Mouse (Mus musculus): ENCODE measurements around the gene Ppp1r15b. TPM values are rescaled to one million over a fixed set of nuclear protein-coding genes. Genes with fewer than 3 reads are reported as not detected.

The Ppp1r15b gene
- total RNA-seq (2017): 119 and 126 TPM in 2 replicates

- peak; percentile 94 for ATAC-seq (ENCODE audit: extremely low read depth, insufficient number of reproducible peaks, low FRiP score, poor library complexity, severe bottlenecking)
These were observed at the start of gene Ppp1r15b for GRCm38 (mm10) chr1:133130638-133131560. TSS of gene Ppp1r15b (plus strand) at chr1:133131143.

- peak; percentile 75 for ATAC-seq (ENCODE audit: extremely low read depth, insufficient number of reproducible peaks, low FRiP score, poor library complexity, severe bottlenecking)
These were observed 47.9 kb upstream of the Ppp1r15b start for GRCm38 (mm10) chr1:133083003-133083546.

DNA sequence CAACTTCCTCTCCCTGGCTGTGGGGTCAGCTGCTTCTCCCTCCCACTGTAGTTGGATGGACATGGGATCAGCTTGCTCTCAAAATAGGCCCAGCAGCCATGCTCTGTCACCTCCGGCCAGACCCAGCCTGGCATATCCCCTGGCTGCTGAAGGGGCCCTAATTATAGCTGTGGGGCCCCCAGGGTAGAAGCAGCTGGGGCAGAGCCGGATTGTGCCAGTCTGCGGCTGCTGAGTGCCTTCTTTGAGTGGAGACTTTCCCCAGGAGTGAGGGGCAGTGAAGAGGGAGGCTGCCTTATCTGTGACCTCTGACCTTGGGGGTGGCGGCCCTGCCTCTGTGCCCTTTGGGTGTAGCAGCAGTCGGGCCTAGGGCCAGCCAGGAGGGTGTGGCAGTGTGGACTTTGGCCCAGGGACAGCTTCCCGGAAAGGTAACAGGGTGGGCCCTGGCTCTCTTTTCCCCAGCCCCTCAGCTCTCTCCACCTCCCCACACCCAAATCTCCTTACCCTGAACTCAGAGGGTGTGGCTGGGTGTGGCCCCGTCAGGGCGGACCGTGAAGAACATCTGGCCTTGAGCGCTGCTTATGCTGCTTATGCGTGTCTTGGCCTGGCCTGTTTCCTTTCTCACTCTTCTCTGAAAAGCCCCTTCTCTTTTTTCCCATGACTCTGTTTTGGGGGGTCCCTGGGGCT is 46.9 kb upstream of the Ppp1r15b start:
- ATAC-seq (ENCODE audit: extremely low read depth, insufficient number of reproducible peaks, low FRiP score, poor library complexity, severe bottlenecking): peak; percentile 33; the same call in 1 of the 2 replicates

DNA sequence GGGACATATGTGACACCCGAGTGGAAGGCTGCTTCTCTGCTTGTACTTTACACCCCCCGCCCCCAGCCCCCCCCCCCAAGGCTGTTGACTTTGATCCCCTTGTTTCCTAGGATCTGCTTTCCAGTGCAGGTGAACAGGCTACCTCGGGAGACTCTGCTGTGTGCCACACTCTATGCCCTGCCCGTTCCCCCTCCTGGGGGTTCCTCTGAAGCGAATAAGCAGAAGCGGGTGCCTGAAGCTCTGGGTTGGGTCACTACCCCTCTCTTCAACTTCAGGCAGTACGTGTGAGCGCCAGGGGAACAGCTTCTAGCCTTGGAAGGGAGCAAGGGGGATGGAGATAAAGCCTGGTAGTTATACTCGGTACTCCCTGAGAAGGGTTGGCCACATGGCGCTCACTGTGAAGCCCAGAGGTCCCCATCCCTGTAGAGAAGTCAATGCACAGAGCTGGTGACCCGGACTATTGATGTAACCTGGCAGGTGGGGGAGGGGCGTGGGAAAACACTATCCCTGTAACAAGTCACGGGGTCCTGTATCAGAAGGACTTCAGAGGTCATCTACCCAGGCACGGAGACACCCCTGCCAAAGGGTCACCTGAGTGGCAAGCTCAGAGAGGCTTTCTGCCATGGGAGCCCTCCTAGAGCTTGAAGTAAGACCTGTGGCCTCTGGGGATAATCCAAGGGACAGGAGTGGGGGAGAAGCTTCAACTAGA is 46.1 kb upstream of the Ppp1r15b start:
- ATAC-seq (ENCODE audit: extremely low read depth, insufficient number of reproducible peaks, low FRiP score, poor library complexity, severe bottlenecking): no peak

DNA sequence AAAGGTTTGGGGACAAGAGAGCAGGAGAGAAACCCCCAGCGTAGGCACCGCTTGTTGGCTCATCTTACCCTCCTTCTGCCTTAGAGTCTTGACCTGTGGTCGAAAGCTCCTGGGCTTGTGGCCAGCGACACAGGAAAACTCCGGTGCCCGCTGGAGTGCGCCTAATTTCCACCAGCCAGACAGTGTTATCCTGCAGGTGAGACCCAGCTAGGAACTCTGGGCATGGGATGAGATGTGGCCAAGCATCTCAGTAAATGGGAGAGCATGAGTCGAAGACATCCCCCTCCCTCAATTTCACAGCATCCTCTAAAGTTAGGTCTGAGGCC is 45.6 kb upstream of the Ppp1r15b start:
- no peak for ATAC-seq (ENCODE audit: extremely low read depth, insufficient number of reproducible peaks, low FRiP score, poor library complexity, severe bottlenecking)

DNA sequence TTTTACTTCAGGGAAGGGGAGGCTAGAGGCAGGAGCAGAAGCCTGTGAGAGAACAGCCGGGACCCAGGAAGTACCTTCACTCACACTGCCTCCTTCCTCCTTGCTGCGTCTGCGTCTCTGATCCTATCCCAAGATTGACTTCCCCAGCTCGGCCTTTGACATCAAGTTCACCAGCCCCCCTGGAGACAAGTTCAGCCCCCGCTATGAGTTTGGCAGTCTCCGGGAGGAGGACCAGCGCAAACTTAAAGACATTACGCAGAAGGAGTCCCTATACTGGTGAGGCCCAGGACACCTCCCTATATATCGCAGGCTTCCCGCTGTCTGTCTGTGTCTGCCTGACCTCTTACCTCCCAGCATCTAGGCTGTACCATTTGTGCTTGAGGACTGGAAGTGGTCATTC is 44.1 kb upstream of the Ppp1r15b start:
- ATAC-seq (ENCODE audit: extremely low read depth, insufficient number of reproducible peaks, low FRiP score, poor library complexity, severe bottlenecking): no peak

DNA sequence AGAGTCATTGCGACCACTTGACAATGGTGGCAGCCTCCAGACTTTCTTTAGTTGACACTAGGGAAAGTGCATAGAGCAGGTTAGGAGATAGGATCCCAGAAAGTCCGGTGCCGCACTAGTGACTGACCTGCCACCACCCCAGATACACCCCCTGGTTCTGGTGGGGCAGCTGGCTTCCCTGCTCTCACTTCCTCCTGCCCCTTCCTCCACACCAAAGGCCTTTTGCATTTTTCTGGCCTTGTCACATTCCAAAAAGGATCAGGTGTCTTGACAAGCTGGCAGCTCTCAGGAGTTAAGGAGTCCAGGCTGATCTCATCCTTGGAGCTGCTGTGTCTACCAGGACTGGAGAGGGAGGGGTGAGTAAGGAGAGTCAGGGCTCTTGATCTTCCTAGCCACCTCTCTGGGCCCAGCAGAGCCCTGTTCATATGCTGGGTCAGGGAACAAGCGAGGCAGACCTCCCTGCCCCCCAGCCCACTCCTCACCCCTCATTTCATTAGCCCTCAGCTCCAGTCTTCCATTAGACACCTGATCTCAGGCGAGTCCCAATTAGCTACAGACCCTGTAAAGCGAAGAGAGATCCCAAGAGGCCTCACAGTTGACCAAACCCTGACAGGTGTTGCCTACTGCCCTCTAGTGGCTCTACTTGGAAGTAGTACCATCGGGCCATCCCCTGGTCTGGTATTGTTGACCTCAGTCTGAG is 43.6 kb upstream of the Ppp1r15b start:
- ATAC-seq (ENCODE audit: extremely low read depth, insufficient number of reproducible peaks, low FRiP score, poor library complexity, severe bottlenecking): peak; percentile 45; the same call in 1 of the 2 replicates

DNA sequence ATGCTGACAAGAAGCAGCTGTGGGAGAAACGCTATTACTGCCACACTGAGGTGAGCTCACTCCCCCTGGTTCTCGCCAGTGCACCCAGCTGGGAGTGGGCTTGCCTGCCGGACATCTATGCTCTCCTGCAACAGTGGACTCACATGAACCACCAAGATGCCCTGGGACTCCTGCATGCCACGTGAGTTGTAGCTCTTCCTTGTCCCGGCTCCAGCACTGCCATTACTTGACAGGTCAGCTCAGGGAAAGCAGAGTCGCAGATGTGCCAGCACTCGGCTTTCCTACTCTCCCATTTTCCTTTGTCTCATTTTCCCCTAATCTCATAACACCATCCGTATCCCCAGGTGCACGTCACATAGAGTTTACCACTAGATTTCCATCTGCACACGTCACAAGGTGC is 42.7 kb upstream of the Ppp1r15b start:
- ATAC-seq (ENCODE audit: extremely low read depth, insufficient number of reproducible peaks, low FRiP score, poor library complexity, severe bottlenecking): no peak

- no peak for ATAC-seq (ENCODE audit: extremely low read depth, insufficient number of reproducible peaks, low FRiP score, poor library complexity, severe bottlenecking)
These were observed 41.5 kb upstream of the Ppp1r15b start for GRCm38 (mm10) chr1:133089415-133089814.

GRCm38 (mm10) chr1:133090641-133091040 is 40.3 kb upstream of the Ppp1r15b start:
- ATAC-seq (ENCODE audit: extremely low read depth, insufficient number of reproducible peaks, low FRiP score, poor library complexity, severe bottlenecking): no peak

- ATAC-seq (ENCODE audit: extremely low read depth, insufficient number of reproducible peaks, low FRiP score, poor library complexity, severe bottlenecking): no peak
These were observed 39.5 kb upstream of the Ppp1r15b start for GRCm38 (mm10) chr1:133091483-133091882.

GRCm38 (mm10) chr1:133093719-133094118 is 37.2 kb upstream of the Ppp1r15b start:
- ATAC-seq (ENCODE audit: extremely low read depth, insufficient number of reproducible peaks, low FRiP score, poor library complexity, severe bottlenecking): no peak

DNA sequence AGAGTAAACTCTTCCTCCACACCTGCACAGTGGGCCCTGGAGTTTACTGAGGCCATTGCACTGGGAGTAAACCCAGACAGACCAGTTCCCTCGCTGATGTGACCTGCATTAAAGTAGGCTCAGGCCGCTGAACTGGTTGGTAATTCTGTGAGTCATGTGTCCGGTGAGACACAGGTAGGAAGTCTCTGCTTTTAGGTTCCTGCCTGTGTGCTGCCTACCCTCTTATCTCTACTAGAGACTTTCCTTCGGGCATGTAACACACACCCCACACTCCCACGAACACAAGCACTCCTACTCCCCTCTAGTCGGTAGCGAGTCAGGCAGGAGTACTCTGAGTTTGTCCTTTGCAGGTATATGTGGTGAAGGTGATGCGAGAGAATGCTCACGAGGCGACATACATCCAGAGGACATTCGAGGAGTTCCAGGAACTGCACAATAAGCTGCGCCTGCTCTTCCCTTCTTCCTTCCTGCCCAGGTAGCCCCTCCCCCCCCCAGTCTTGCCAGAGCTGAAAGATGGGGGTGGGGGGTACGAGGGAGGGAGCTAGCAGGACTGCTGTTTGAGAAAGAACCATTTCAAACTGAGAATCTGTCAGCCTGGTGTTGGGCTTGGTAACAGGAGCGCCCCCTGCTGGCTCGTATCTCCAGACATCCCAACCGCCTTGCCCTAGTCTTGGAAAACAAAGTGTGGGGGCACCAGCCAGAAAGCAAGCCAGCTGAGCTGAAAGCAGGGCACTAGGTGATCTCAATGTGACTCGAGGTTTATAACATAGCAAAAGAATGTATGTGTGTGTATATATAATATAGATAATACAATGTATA is 29.8 kb upstream of the Ppp1r15b start:
- ATAC-seq (ENCODE audit: extremely low read depth, insufficient number of reproducible peaks, low FRiP score, poor library complexity, severe bottlenecking): peak; percentile 72

GRCm38 (mm10) chr1:133102108-133102507 is 28.8 kb upstream of the Ppp1r15b start:
- no peak for ATAC-seq (ENCODE audit: extremely low read depth, insufficient number of reproducible peaks, low FRiP score, poor library complexity, severe bottlenecking)

GRCm38 (mm10) chr1:133103315-133103714 is 27.6 kb upstream of the Ppp1r15b start:
- no peak for ATAC-seq (ENCODE audit: extremely low read depth, insufficient number of reproducible peaks, low FRiP score, poor library complexity, severe bottlenecking)

- no peak for ATAC-seq (ENCODE audit: extremely low read depth, insufficient number of reproducible peaks, low FRiP score, poor library complexity, severe bottlenecking)
These were observed 27.1 kb upstream of the Ppp1r15b start for GRCm38 (mm10) chr1:133103871-133104270.

DNA sequence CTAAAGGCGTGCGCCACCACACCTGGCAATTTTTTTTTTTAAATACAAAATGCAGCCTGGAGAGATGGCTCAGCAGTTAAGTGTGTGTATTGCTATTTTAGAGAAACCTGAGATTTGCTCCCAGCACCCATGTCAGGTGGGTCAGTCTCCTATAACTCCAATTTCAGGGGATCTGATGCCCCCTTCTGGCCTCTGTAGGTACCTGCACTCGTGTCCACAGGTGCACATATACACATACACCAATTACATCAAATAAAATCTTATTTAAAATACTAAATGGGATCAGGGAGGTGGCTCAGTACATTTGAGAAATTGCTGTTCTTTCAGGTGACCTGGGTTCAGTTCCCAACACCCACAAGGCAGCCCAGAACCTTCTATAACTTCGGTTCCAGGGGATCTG is 14.8 kb upstream of the Ppp1r15b start:
- no peak for ATAC-seq (ENCODE audit: extremely low read depth, insufficient number of reproducible peaks, low FRiP score, poor library complexity, severe bottlenecking)

- peak; percentile 70; the same call in 1 of the 2 replicates for ATAC-seq (ENCODE audit: extremely low read depth, insufficient number of reproducible peaks, low FRiP score, poor library complexity, severe bottlenecking)
These were observed 12.8 kb upstream of the Ppp1r15b start for GRCm38 (mm10) chr1:133118127-133118526.
